Mouse (Mus musculus) adipocyte (in vitro differentiated cells): ENCODE measurements around the gene Dhx9.
A peak's percentile ranks its signal among the peaks of the same experiment; 100 is the strongest.
"Not testable (repeated sequence)": the region's sequence is repeated elsewhere in the genome, so short reads cannot be mapped to it uniquely, and the experiment has no call there.

Source experiments
- DNase-seq: peaks from one replicate; pipeline ENCODE4 v3.0.0-alpha.2; 2016; ENCODE audit warnings: low spot score

Dhx9 gene

GRCm38 (mm10) chr1:153487500-153487879 is at the start of gene Dhx9:
Dhx9 (minus strand) TSS chr1:153487660.
- peak; percentile 97 for DNase-seq

- DNase-seq, result no peak
Measured at GRCm38 (mm10) chr1:153535611-153536010, 48.2 kb upstream of the Dhx9 start.

GRCm38 (mm10) chr1:153532896-153533295 is 45.4 kb upstream of the Dhx9 start:
- not testable (repeated sequence) for DNase-seq

- DNase-seq, result no peak
Measured at GRCm38 (mm10) chr1:153532234-153532841, 44.9 kb upstream of the Dhx9 start.

- DNase-seq, result no peak
Measured at GRCm38 (mm10) chr1:153531677-153532233, 44.3 kb upstream of the Dhx9 start.

- DNase-seq, result no peak
Measured at GRCm38 (mm10) chr1:153522116-153522515, 34.7 kb upstream of the Dhx9 start.

GRCm38 (mm10) chr1:153515368-153515767 is 27.9 kb upstream of the Dhx9 start:
- DNase-seq, result no peak

GRCm38 (mm10) chr1:153510330-153511009 is 23.0 kb upstream of the Dhx9 start:
- DNase-seq, result no peak

- not testable (repeated sequence) for DNase-seq
Measured at GRCm38 (mm10) chr1:153509569-153509968, 22.1 kb upstream of the Dhx9 start.

- no peak for DNase-seq
Measured at GRCm38 (mm10) chr1:153509012-153509411, 21.6 kb upstream of the Dhx9 start.

- peak; percentile 99 for DNase-seq
Measured at GRCm38 (mm10) chr1:153506266-153506665, 18.8 kb upstream of the Dhx9 start.

GRCm38 (mm10) chr1:153501644-153502321 is 14.3 kb upstream of the Dhx9 start:
- peak; percentile 85 for DNase-seq

- DNase-seq, result no peak
Measured at GRCm38 (mm10) chr1:153500030-153500429, 12.6 kb upstream of the Dhx9 start.

- no peak for DNase-seq
Measured at GRCm38 (mm10) chr1:153496030-153496429, 8.6 kb upstream of the Dhx9 start.

GRCm38 (mm10) chr1:153493931-153494330 is 6.5 kb upstream of the Dhx9 start:
- no peak for DNase-seq

GRCm38 (mm10) chr1:153493338-153493737 is 5.9 kb upstream of the Dhx9 start:
- DNase-seq, result no peak

GRCm38 (mm10) chr1:153491822-153492221 is 4.4 kb upstream of the Dhx9 start:
- no peak for DNase-seq

- DNase-seq, result no peak
Measured at GRCm38 (mm10) chr1:153491345-153491744, 3.9 kb upstream of the Dhx9 start.

GRCm38 (mm10) chr1:153489963-153490362 is 2.5 kb upstream of the Dhx9 start:
- no peak for DNase-seq

GRCm38 (mm10) chr1:153489540-153489939 is 2.1 kb upstream of the Dhx9 start:
- DNase-seq, result no peak

GRCm38 (mm10) chr1:153489132-153489531 is 1.7 kb upstream of the Dhx9 start:
- DNase-seq, result no peak

GRCm38 (mm10) chr1:153486767-153487499 is 527 bp downstream of the Dhx9 start:
- DNase-seq, result peak; percentile 50
